Mouse (Mus musculus) lung, adult 2 months (tissue): Measurements from ENCODE around the gene Shisa8.

Experiments used
- CTCF ChIP-seq: fragments of 200-500 bp; IDR thresholded peaks from 2 replicates; pipeline ENCODE4 v1.5.1; 2011; ENCODE audit warnings: mild to moderate bottlenecking, low read length, control low read depth; ENCODE audit not compliant: insufficient read depth
- POLR2A ChIP-seq: fragments of 200-500 bp; IDR thresholded peaks from 2 replicates; pipeline ENCODE4 v1.6.1; 2011; ENCODE audit warnings: low read depth, mild to moderate bottlenecking, control low read depth, low read length, borderline replicate concordance; ENCODE audit errors: extremely low read depth

DNA sequence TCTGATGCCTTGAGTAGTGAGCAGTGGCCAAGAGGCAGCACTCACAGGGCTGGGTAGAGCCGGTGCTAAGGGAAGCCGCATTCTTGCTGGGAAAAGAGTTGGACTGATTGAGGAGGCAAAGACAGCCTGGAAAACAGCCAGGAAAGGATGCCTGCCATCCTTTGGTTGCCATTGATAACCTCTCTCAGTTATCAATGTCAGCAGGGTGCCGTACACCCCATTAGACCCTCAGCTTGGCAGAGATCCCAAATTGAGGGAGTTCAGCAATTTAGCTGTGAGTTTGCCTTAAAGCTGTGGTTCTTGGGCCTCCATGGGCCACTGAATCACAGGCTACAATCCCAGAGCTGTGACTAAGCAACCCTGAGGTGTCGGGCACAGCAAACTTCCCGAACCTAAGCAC is 31.5 kb downstream of the Shisa8 start:
- TF ChIP-seq POLR2A = no peak
- TF ChIP-seq CTCF = no peak
